Mouse (Mus musculus): ENCODE data around the gene Raet1e. TPM values are rescaled to one million over a fixed set of nuclear protein-coding genes. Genes with fewer than 3 reads are reported as not detected.

Gene Raet1e
- polyA plus RNA-seq, 1 experiment from 2014 or later: 3.2 TPM

GRCm38 (mm10) chr10:22282816-22283215, 124.4 kb downstream of the Raet1e start:
- Histone ChIP-seq H3K4me3 (ENCODE audit: low read depth, low read length) (no peak overlapping the region), H3K27me3 (replicated peaks; ENCODE audit: control insufficient read depth, insufficient read depth, low read length) (no peaks in the 10 kb centered on the region), H3K4me1 (replicated peaks; ENCODE audit: control insufficient read depth, insufficient read depth, low read length) (no peaks in the 10 kb centered on the region), H3K9me3 (ENCODE audit: control insufficient read depth, low read length) (no peaks in the 10 kb centered on the region), H3K4me2 (no peak overlapping the region), H3K9ac (ENCODE audit: low read depth, low read length) (no peak overlapping the region), H3K27ac (ENCODE audit: low read depth, low read length) (no peak overlapping the region), H3K36me3 (ENCODE audit: control insufficient read depth, insufficient read depth, low read length) (no peaks in the 10 kb centered on the region)
- DNase-seq (ENCODE audit: low spot score) (no peak), ATAC-seq (replicated peaks; ENCODE audit: low FRiP score) (no peak)
- WGBS: 28% methylated on average over 6 of the region's 6 CpGs

DNA sequence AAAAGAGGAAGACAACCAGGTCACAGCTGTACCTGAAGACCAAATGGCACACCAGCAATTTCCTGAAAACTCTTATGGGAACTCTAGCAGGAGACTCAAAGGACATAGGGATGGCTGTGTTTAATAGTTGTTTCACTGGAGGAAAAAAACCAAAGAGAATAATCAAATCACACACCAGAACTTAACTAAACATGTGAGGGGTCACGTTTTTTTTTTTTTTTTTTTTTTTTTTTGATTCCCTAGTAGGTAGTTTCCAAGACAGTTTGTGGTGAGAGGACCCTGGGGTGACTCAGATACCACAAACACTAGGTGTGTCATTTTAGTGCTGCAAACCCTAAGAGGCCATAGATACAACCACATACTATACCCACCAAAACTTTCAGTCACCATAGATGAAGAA, 137.3 kb downstream of the Raet1e start:
- no peak overlapping the region for H3K9ac ChIP-seq (ENCODE audit: low read depth, low read length)
- H3K4me3 ChIP-seq (ENCODE audit: low read depth, low read length): no peak overlapping the region
- H3K27ac ChIP-seq (ENCODE audit: low read depth, low read length): no peak overlapping the region
- H3K27me3 ChIP-seq (replicated peaks; ENCODE audit: control insufficient read depth, insufficient read depth, low read length): no peaks in the 10 kb centered on the region
- H3K9me3 ChIP-seq (ENCODE audit: control insufficient read depth, low read length): no peaks in the 10 kb centered on the region
- no peak overlapping the region for H3K4me2 ChIP-seq
- no peak for ATAC-seq (replicated peaks; ENCODE audit: low FRiP score)
- WGBS: 31% methylated on average over 1 of the region's 1 CpGs
- H3K4me1 ChIP-seq (replicated peaks; ENCODE audit: control insufficient read depth, insufficient read depth, low read length): no peaks in the 10 kb centered on the region
- no peak for DNase-seq (ENCODE audit: low spot score)
- H3K36me3 ChIP-seq (ENCODE audit: control insufficient read depth, insufficient read depth, low read length): no peaks in the 10 kb centered on the region

DNA sequence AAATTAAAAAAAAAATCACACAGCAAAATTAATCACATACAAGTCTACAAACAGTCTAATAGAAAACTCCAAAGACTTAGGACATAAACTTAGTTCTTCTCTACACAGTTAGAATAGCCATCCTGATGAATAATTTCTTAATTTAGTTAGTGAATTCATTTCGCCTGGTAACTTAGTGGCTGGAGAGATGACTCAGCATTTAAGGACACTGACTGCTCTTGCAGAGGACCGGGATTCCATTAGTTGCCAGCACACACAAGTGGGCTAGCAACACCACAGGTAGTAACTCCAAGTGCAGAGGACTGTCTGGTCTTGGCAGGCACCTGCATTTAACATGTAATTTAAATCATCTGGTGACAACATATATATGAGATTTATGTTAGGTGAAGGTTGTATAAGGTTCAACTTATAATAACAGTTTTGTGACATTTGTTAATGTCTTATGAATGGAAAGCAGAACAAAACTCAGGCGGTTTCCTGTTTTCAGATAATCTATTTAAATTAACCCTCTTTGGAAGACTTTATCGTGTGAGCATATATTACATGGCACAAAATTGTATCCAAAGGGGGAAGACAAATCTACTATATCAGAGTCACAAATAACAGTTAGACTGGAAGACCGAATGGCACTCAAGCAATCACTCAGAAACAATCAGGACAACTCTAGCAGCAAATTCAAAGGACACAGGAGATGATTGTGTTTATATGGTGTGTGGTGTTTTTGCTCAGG, 138.8 kb downstream of the Raet1e start:
- DNase-seq (ENCODE audit: low spot score) (no peak), ATAC-seq (replicated peaks; ENCODE audit: low FRiP score) (no peak)
- WGBS: 66% methylated on average over 5 of the region's 5 CpGs

DNA sequence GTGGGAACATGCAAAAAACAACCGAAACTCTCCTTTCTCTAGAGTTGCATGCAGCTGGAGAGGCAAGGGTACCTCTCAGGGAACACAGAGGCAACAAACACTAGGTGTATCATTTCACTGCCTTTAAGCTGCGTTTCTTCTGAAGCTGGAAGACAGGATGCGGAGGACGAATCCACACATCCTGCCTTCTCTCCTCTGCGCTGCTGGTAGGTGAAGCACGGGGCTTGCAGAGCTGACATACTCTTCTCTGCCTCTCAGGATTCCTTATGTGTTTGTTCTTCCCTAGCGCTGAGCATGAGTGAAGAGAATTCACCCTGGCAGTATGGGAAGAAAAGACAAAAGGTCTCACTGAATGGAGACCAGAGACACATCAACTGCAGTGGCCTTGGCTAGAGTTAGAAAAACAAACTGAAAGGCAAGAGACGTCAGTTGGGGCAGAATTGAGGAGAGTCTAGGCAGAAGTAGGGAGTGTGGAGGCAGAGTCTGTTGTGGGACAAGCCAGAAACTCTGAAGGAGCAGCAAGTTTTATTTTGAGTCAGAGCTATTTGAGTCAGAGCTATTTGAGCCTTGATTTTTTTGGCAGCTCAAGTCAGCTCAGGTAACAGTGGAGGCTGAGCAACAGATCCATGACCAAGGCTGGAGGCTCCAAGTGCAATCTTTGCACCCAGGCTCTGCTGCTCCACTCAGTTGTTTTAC, 139.5 kb downstream of the Raet1e start:
- 71% methylated on average over 8 of the region's 8 CpGs for WGBS
- no peak overlapping the region for H3K27ac ChIP-seq (ENCODE audit: low read depth, low read length)

More for the DNA sequence above, 138.8 kb downstream of the Raet1e start:
- Histone ChIP-seq H3K27ac (ENCODE audit: low read depth, low read length) (no peak overlapping the region), H3K4me1 (replicated peaks; ENCODE audit: control insufficient read depth, insufficient read depth, low read length) (no peaks in the 10 kb centered on the region), H3K9ac (ENCODE audit: low read depth, low read length) (no peak overlapping the region), H3K36me3 (ENCODE audit: control insufficient read depth, insufficient read depth, low read length) (no peaks in the 10 kb centered on the region), H3K9me3 (ENCODE audit: control insufficient read depth, low read length) (no peaks in the 10 kb centered on the region), H3K27me3 (replicated peaks; ENCODE audit: control insufficient read depth, insufficient read depth, low read length) (no peaks in the 10 kb centered on the region), H3K4me2 (no peak overlapping the region), H3K4me3 (ENCODE audit: low read depth, low read length) (no peak overlapping the region)

DNA sequence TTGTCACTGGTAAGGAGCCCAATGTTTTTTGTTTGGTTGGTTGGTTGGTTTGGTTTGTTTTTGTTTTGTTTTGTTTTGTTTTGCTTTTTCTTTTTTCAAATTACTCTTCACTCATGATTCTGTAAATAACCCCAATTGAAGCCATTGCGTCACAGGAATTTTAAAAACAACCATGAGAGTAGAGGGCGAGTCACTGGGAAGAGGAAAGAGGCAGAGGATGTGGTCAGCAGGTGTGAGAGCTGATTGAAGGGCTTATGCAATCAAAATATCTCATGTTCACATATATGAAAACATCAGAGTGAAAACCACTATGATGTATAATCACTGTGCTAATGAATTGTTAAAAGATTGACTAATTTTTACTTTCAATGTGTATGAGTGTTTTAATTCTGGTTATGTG, 141.0 kb downstream of the Raet1e start:
- no peak overlapping the region for H3K9ac ChIP-seq (ENCODE audit: low read depth, low read length)
- no peaks in the 10 kb centered on the region for H3K36me3 ChIP-seq (ENCODE audit: control insufficient read depth, insufficient read depth, low read length)
- no peaks in the 10 kb centered on the region for H3K9me3 ChIP-seq (ENCODE audit: control insufficient read depth, low read length)
- no peak overlapping the region for H3K27ac ChIP-seq (ENCODE audit: low read depth, low read length)
- ATAC-seq (replicated peaks; ENCODE audit: low FRiP score): no peak
- no peak overlapping the region for H3K4me2 ChIP-seq
- H3K4me1 ChIP-seq (replicated peaks; ENCODE audit: control insufficient read depth, insufficient read depth, low read length): no peaks in the 10 kb centered on the region
- no peaks in the 10 kb centered on the region for H3K27me3 ChIP-seq (replicated peaks; ENCODE audit: control insufficient read depth, insufficient read depth, low read length)
- H3K4me3 ChIP-seq (ENCODE audit: low read depth, low read length): no peak overlapping the region
- 65% methylated on average over 2 of the region's 2 CpGs for WGBS
- no peak for DNase-seq (ENCODE audit: low spot score)

More for the DNA sequence above, 139.5 kb downstream of the Raet1e start:
- Histone ChIP-seq H3K4me1 (replicated peaks; ENCODE audit: control insufficient read depth, insufficient read depth, low read length) (no peaks in the 10 kb centered on the region), H3K9ac (ENCODE audit: low read depth, low read length) (no peak overlapping the region), H3K4me2 (no peak overlapping the region), H3K36me3 (ENCODE audit: control insufficient read depth, insufficient read depth, low read length) (no peaks in the 10 kb centered on the region), H3K9me3 (ENCODE audit: control insufficient read depth, low read length) (no peaks in the 10 kb centered on the region), H3K27me3 (replicated peaks; ENCODE audit: control insufficient read depth, insufficient read depth, low read length) (no peaks in the 10 kb centered on the region), H3K4me3 (ENCODE audit: low read depth, low read length) (no peak overlapping the region)
- ATAC-seq (replicated peaks; ENCODE audit: low FRiP score) (no peak), DNase-seq (ENCODE audit: low spot score) (no peak)

DNA sequence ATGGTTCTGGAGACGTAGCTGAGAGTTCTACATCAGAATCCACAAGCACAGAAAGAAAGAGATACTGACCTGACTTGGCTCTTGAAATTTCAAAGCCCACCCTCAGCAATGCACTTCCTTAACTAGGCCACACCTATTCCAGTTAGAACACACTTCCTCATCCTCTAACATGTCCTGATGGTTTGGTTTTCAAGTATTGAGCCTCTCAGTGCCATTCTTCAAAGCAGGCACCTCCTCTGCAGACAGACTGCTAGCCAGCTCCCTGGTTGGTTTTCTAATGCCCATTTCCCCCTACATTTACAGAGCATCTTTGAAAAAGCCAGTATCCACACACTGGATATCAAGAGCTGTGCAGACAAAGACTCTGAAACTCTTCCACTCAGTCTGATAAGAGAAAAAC, 143.3 kb downstream of the Raet1e start:
- WGBS: 56% methylated on average over 1 of the region's 1 CpGs
- no peaks in the 10 kb centered on the region for H3K4me1 ChIP-seq (replicated peaks; ENCODE audit: control insufficient read depth, insufficient read depth, low read length)
- H3K27me3 ChIP-seq (replicated peaks; ENCODE audit: control insufficient read depth, insufficient read depth, low read length): no peaks in the 10 kb centered on the region
- no peak for DNase-seq (ENCODE audit: low spot score)
- no peak overlapping the region for H3K4me3 ChIP-seq (ENCODE audit: low read depth, low read length)
- no peak overlapping the region for H3K27ac ChIP-seq (ENCODE audit: low read depth, low read length)
- no peak overlapping the region for H3K4me2 ChIP-seq
- no peaks in the 10 kb centered on the region for H3K9me3 ChIP-seq (ENCODE audit: control insufficient read depth, low read length)
- ATAC-seq (replicated peaks; ENCODE audit: low FRiP score): no peak
- no peak overlapping the region for H3K9ac ChIP-seq (ENCODE audit: low read depth, low read length)
- H3K36me3 ChIP-seq (ENCODE audit: control insufficient read depth, insufficient read depth, low read length): no peaks in the 10 kb centered on the region

DNA sequence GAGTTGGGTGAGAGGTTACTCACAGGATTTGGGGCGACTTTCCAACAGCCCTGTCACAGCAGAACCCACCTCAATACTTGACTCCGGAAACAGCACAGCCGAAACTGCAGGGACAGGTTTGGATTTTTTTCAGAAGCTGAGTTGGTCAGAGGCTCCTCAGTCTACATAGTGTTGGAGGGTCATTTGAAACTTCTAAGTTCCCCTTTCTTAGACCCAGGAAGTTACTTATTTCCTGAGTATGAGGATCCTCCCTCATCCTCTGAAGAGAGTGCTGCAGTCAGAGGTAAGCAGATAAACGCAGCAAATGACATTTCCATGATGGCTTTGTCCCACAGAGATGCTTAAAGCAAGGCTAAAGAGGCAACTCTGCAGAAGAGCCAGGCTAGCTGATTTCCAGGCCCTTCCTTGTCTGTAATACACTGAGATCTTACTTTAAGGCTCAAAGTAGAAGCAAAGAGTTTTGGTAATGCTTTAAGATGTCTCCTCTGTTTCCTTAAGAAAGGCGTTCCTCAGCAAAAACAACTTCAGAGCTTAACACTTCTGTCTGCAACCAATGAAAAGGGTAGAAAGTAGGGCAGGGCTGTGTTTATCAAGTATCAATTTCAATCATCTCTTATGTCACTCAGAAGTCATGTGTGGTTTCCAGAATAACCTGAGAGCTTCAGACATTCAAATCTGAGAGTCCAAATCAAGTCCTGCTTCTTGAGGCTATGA, 144.1 kb downstream of the Raet1e start:
- 54% methylated on average over 5 of the region's 5 CpGs for WGBS
- Histone ChIP-seq H3K4me1 (replicated peaks; ENCODE audit: control insufficient read depth, insufficient read depth, low read length) (no peaks in the 10 kb centered on the region), H3K9me3 (ENCODE audit: control insufficient read depth, low read length) (no peaks in the 10 kb centered on the region), H3K27ac (ENCODE audit: low read depth, low read length) (no peak overlapping the region), H3K4me3 (ENCODE audit: low read depth, low read length) (no peak overlapping the region), H3K9ac (ENCODE audit: low read depth, low read length) (no peak overlapping the region), H3K27me3 (replicated peaks; ENCODE audit: control insufficient read depth, insufficient read depth, low read length) (no peaks in the 10 kb centered on the region), H3K36me3 (ENCODE audit: control insufficient read depth, insufficient read depth, low read length) (no peaks in the 10 kb centered on the region), H3K4me2 (no peak overlapping the region)
- ATAC-seq (replicated peaks; ENCODE audit: low FRiP score) (no peak), DNase-seq (ENCODE audit: low spot score) (no peak)

GRCm38 (mm10) chr10:22303736-22304135, 145.4 kb downstream of the Raet1e start:
- H3K4me2 ChIP-seq: no peak overlapping the region
- H3K27me3 ChIP-seq (replicated peaks; ENCODE audit: control insufficient read depth, insufficient read depth, low read length): no peaks in the 10 kb centered on the region
- H3K4me3 ChIP-seq (ENCODE audit: low read depth, low read length): no peak overlapping the region
- H3K36me3 ChIP-seq (ENCODE audit: control insufficient read depth, insufficient read depth, low read length): no peaks in the 10 kb centered on the region
- no peak for ATAC-seq (replicated peaks; ENCODE audit: low FRiP score)
- WGBS: 81% methylated on average over 6 of the region's 6 CpGs
- DNase-seq (ENCODE audit: low spot score): no peak
- no peaks in the 10 kb centered on the region for H3K9me3 ChIP-seq (ENCODE audit: control insufficient read depth, low read length)
- no peak overlapping the region for H3K9ac ChIP-seq (ENCODE audit: low read depth, low read length)
- H3K4me1 ChIP-seq (replicated peaks; ENCODE audit: control insufficient read depth, insufficient read depth, low read length): no peaks in the 10 kb centered on the region
- no peak overlapping the region for H3K27ac ChIP-seq (ENCODE audit: low read depth, low read length)
